Mouse (Mus musculus) layer of hippocampus, adult 9-10 months (tissue): ENCODE results near the gene Traf3ip2.

Experiments
- DNase-seq: peaks from one replicate; pipeline ENCODE4 v3.0.0; 2022; ENCODE audit warnings: low spot score

Gene Traf3ip2

GRCm38 (mm10) chr10:39634423-39635101 lies 21.8 kb downstream of the Traf3ip2 start:
- DNase-seq: no peak

- DNase-seq: no peak
These were observed 26.1 kb downstream of the Traf3ip2 start for GRCm38 (mm10) chr10:39638862-39639261.

GRCm38 (mm10) chr10:39639783-39640182 lies 27.0 kb downstream of the Traf3ip2 start:
- no peak for DNase-seq

GRCm38 (mm10) chr10:39640817-39641226 lies 28.1 kb downstream of the Traf3ip2 start:
- DNase-seq: no peak

- DNase-seq: no peak
These were observed 33.3 kb downstream of the Traf3ip2 start for GRCm38 (mm10) chr10:39645789-39646628.

GRCm38 (mm10) chr10:39646629-39647019 lies 33.9 kb downstream of the Traf3ip2 start:
- no peak for DNase-seq

DNA sequence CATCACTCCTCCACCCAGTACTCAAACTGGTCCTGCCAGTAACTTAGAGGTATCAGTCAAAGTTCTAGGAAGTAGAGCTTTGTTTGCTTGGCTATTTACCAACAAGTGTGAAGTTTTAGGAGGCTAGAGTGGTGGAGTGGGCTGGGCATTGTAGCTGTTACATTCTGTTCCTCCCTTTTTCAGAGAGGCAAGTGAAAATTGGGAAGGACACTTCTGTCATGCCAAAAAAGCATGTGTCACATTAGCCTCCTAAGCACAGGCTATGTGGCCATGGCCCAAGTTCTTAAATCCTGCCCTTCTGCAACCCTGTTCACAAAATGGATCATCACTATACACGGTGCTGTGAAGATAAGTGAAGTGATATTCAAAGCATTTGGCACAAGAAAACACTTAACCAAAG lies 34.4 kb downstream of the Traf3ip2 start:
- DNase-seq: no peak

DNA sequence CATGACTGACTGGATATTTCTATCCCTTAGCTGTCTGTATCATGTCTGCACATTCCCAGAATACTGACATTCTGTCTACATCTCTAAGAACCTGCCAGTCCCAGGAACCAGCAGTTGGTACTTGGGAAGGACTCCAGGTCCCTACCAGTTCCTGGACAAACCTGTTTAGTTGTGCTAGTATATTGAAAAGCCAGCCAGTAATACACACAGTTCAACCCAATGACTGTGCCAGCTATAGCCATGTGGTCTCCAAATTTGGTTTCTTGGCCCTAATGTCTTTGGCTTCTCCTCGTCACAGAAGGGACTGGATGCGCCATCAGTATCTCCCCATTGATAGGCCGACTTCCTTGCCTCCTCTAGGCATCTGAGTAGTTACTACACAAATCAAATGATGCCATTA lies 35.5 kb downstream of the Traf3ip2 start:
- no peak for DNase-seq

- no peak for DNase-seq
These were observed 36.8 kb downstream of the Traf3ip2 start for GRCm38 (mm10) chr10:39649550-39649949.

DNA sequence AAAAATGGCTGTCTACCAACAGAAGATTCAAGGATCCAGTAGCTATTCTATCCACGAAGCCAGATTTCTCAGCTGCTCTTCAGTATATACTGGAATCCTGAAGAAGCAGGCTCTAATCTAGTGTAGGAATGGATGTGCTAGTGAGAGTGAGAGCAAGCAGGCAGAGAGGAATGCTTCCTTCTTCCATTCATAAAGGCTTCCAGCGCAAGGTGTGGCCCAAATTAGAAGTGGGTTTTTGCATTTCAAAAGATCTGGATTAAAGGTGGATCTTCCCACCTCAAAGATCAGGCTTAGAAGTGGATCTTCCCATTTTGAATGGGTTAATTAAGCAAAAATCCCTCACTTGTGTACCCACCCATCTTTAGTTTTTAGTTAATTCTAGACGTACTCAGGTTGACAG lies 37.6 kb downstream of the Traf3ip2 start:
- DNase-seq: no peak

GRCm38 (mm10) chr10:39654001-39654416 lies 41.3 kb downstream of the Traf3ip2 start:
- DNase-seq: no peak

DNA sequence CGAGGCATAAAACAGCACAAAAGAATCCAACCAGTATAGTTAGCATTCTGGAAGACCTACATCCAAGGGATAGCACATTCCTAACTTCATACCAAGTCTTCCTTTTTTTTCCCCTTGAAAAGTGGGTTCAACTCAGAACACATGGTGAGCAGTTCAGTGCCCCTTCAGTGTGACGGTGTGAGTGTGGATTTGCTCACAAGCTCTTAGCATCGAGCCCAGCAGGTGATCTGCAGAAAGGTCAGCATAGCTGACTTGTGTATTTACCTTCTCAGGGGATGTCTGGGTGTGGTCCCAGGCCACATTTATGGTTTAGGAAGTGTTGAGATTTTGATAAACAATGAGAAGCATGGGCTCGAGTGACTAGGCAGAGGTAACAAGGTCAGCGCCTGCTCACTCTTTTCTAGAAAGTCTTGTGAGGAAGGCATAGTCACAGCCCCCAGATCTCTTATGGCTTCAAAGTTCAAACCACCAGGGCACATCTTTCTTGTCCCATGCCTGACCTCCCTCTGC lies 46.2 kb downstream of the Traf3ip2 start:
- no peak for DNase-seq

DNA sequence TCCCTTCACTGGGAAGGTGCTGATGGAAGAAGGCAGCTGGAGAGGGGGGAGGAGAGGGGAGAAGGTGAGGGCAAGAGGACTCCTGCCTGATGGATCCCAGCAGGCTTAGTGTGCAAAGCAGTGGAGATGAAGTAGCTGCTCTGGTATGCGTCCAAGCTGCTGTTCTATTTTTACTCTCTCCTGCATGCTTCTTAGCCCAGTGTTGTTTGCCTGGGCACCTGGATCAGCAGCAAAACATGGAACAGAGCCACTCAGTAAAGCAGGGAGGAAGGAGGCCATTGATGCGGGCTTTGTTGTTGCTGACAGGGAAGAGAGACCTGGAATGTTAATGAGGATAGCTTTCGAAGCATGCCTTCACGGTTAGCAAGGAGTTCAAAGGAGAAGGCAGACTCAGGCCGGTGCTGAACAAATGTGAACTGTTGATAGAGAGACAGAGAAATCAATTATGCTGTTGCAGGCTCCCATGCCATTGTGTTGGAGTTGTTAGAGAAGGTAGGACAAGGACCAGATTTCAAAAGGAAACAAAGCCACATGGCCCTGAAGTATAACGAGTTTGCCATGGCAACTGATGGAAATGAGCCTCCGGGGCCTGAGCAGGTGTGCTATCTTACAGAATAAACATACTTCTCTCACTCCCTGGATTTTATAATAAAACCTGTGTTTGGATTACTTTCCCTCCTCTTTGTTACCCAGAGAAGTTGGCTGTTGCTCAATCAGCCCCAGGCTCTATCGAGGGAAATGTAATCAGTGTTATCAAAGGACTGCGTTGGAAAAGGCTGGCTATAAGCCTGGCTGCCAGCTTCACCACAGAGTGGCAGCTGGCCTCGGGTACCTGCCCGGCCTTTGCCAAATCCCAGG lies 46.9 kb downstream of the Traf3ip2 start:
- no peak for DNase-seq

- DNase-seq: no peak
These were observed 47.5 kb downstream of the Traf3ip2 start for GRCm38 (mm10) chr10:39660269-39660655.

DNA sequence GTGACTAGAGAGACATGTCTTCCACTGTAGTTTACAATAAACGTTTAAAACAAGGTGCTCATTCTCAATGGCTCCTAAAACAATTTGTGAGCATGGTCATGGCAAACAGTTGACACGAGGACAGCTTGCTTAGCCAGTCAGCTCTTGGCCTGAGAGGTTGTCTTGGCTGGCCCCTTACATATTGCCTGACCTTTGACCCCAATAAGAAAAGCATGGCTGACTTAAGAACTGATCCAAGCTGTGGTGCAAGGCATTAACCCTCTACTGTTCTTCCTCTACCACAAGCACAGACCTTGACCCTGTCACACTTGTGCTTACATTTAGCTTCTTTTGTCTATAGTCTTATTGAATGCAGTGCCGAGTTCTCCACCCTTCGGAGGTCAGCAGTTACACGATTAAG lies 48.0 kb downstream of the Traf3ip2 start:
- DNase-seq: no peak

- DNase-seq: no peak
These were observed 52.4 kb downstream of the Traf3ip2 start for GRCm38 (mm10) chr10:39665071-39665502.

- DNase-seq: no peak
These were observed 53.3 kb downstream of the Traf3ip2 start for GRCm38 (mm10) chr10:39666027-39666426.

- DNase-seq: no peak
These were observed 58.7 kb downstream of the Traf3ip2 start for GRCm38 (mm10) chr10:39671451-39671850.

DNA sequence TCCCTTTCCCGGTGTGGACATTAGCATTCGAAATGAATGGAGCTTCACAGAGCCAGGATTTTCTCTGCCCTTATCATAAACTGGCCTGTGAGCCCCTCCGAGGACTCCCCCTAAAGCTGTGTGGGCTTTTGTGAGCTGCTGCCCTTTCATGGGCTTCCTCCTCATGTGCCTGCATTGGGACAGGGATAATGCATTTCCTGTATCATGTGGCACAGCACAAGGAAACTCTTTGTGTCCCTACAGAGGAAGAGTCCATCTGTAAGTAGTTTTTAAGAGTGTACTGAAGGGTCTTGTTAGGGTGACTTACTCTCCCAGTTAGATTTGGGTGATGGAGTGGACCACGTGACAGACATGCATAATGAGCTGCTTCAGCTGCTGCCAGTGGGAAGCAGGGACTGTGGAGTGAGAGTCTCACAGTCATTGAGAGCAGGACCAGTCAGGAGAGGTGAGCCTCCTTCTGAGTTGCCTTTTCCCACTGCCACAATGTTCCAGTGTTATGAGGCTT lies 59.9 kb downstream of the Traf3ip2 start:
- DNase-seq: no peak

DNA sequence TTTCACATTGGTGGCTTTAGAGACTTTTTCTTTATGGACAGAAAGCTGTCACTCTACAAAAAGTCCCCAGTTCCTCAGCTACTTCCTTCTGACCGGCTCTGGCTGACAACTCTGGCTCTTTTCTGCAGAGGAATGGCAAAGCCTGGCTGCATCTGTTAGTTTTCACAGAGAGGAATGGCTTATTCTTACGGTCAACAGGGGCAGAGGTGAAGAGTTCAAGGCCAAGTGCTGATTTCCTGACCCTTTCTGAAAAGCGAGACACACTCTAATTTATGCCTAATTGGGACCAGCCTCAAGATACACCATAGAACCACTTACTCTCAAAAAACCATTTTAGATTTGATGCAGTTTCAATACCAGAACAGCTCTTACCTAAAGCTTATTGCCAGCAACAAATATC lies 61.4 kb downstream of the Traf3ip2 start:
- DNase-seq: no peak

DNA sequence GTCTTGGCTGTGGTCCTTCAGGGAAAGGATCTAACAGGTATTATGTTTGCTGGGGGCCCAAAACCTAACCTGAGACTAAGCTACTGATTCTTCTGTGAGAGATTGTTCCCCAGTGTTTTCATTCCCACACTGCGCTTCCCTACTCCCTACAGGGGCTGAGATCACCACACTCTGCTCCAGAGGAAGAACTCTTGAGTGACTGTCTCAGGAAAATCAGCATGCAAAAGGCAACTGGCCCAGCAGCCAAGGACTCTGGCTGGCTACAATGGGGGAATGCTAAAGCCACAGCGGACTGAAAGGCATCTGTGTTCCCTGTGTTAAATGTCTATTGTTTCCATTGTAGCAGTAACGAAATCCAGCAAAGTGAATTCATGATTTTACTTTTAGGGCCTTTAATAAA lies 62.0 kb downstream of the Traf3ip2 start:
- no peak for DNase-seq

GRCm38 (mm10) chr10:39678199-39678791 lies 65.6 kb downstream of the Traf3ip2 start:
- DNase-seq: no peak
